Mouse (Mus musculus): ENCODE measurements at regions not wholly inside any gene's neighbourhood (a gene's known extent, or its start where the extent isn't known, plus 50 kb on each side); places are given as distances from the start of the nearest gene placed in this dataset.

GRCm38 (mm10) chr5:50343681-50344080, 284.9 kb upstream of the Adgra3 start:
- 83% methylated on average over 2 of the region's 2 CpGs for WGBS
- Histone ChIP-seq H3K27me3 (replicated peaks; ENCODE audit: control insufficient read depth, insufficient read depth, low read length) (no peaks in the 10 kb centered on the region), H3K4me2 (ENCODE audit: low read length) (no peak overlapping the region), H3K9me3 (ENCODE audit: control insufficient read depth, low read length) (no peaks in the 10 kb centered on the region), H3K4me1 (replicated peaks; ENCODE audit: control insufficient read depth, insufficient read depth, low read length) (no peaks in the 10 kb centered on the region), H3K27ac (ENCODE audit: low read depth) (no peak overlapping the region), H3K36me3 (ENCODE audit: control insufficient read depth, insufficient read depth, low read length) (no peaks in the 10 kb centered on the region), H3K4me3 (ENCODE audit: low read depth, low read length) (no peak overlapping the region), H3K9ac (ENCODE audit: low read length) (no peak overlapping the region)
- no peak for ATAC-seq (replicated peaks; ENCODE audit: low FRiP score, low TSS enrichment, low read depth)
- no peak for DNase-seq (ENCODE audit: low spot score)

- no peak overlapping the region for H3K4me2 ChIP-seq (ENCODE audit: low read length)
- H3K9me3 ChIP-seq (ENCODE audit: control insufficient read depth, low read length) = no peaks in the 10 kb centered on the region
- no peak overlapping the region for H3K4me3 ChIP-seq (ENCODE audit: low read depth, low read length)
- ATAC-seq (replicated peaks; ENCODE audit: low FRiP score, low TSS enrichment, low read depth) (no peak), DNase-seq (ENCODE audit: low spot score) (no peak)
- no peaks in the 10 kb centered on the region for H3K4me1 ChIP-seq (replicated peaks; ENCODE audit: control insufficient read depth, insufficient read depth, low read length)
- H3K27me3 ChIP-seq (replicated peaks; ENCODE audit: control insufficient read depth, insufficient read depth, low read length) = no peaks in the 10 kb centered on the region
- H3K9ac ChIP-seq (ENCODE audit: low read length) = no peak overlapping the region
- 62% methylated on average over 1 of the region's 1 CpGs for WGBS
- H3K27ac ChIP-seq (ENCODE audit: low read depth) = no peak overlapping the region
- no peaks in the 10 kb centered on the region for H3K36me3 ChIP-seq (ENCODE audit: control insufficient read depth, insufficient read depth, low read length)
Measured at GRCm38 (mm10) chr5:50309491-50309890, 250.7 kb upstream of the Adgra3 start.

GRCm38 (mm10) chr5:50303859-50304480, 245.2 kb upstream of the Adgra3 start:
- Histone ChIP-seq H3K9me3 (ENCODE audit: control insufficient read depth, low read length) (no peaks in the 10 kb centered on the region), H3K4me3 (ENCODE audit: low read depth, low read length) (no peak overlapping the region), H3K9ac (ENCODE audit: low read length) (no peak overlapping the region), H3K27ac (ENCODE audit: low read depth) (no peak overlapping the region), H3K4me2 (ENCODE audit: low read length) (no peak overlapping the region), H3K4me1 (replicated peaks; ENCODE audit: control insufficient read depth, insufficient read depth, low read length) (no peaks in the 10 kb centered on the region), H3K36me3 (ENCODE audit: control insufficient read depth, insufficient read depth, low read length) (no peaks in the 10 kb centered on the region), H3K27me3 (replicated peaks; ENCODE audit: control insufficient read depth, insufficient read depth, low read length) (no peaks in the 10 kb centered on the region)
- WGBS = 70% methylated on average over 1 of the region's 1 CpGs
- ATAC-seq (replicated peaks; ENCODE audit: low FRiP score, low TSS enrichment, low read depth) (no peak), DNase-seq (ENCODE audit: low spot score) (no peak)

DNA sequence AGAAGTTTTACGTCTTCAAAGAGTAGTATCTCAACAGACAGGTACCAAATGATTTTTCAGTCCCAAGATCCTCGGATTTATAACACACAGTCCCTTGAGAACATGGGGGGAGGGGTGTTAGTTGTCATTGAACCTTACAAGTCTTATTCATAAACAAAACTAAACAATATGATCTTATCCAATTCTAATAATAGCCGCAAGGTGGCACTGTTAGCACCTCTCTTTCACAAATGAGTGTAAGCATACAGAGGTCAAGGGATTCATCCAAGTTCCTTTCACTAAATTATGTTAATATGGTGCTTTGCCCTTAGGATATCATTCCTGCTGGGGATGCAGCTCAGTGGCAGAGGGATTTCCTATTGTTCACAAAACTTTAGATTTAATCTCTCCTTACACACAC, 235.0 kb upstream of the Adgra3 start:
- Histone ChIP-seq H3K9me3 (ENCODE audit: control insufficient read depth, low read length) (no peaks in the 10 kb centered on the region), H3K36me3 (ENCODE audit: control insufficient read depth, insufficient read depth, low read length) (no peaks in the 10 kb centered on the region), H3K4me3 (ENCODE audit: low read depth, low read length) (no peak overlapping the region), H3K27ac (ENCODE audit: low read depth) (no peak overlapping the region), H3K4me1 (replicated peaks; ENCODE audit: control insufficient read depth, insufficient read depth, low read length) (no peaks in the 10 kb centered on the region), H3K27me3 (replicated peaks; ENCODE audit: control insufficient read depth, insufficient read depth, low read length) (no peaks in the 10 kb centered on the region), H3K9ac (ENCODE audit: low read length) (no peak overlapping the region), H3K4me2 (ENCODE audit: low read length) (no peak overlapping the region)
- DNase-seq (ENCODE audit: low spot score) (no peak), ATAC-seq (replicated peaks; ENCODE audit: low FRiP score, low TSS enrichment, low read depth) (no peak)
- 60% methylated on average over 3 of the region's 3 CpGs for WGBS

DNA sequence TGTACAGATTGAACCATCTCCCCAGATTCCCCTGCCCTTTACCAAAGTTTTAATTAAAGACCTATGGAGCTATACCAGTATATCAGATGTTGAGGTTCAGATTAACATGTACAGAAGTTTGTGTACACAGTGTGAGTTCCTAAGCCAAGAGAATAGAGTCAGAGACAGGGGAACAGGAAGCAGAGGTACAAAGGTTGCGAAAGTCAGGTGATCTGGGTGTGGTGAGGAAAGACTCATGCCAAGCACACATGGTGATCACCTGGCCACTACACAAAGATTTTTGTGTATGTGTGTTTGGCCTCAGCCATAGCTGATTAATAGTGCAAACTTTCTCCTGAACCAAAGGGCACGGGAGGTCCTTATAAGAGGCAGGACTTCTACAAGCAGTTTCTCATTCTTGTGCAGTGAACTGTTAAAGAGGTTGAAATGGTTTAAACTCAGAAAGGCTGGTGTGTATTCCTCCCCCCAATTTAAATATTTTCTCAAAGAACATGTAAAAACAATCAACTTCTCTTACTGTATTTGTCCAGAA, 232.1 kb upstream of the Adgra3 start:
- no peak for ATAC-seq (replicated peaks; ENCODE audit: low FRiP score, low TSS enrichment, low read depth)

DNA sequence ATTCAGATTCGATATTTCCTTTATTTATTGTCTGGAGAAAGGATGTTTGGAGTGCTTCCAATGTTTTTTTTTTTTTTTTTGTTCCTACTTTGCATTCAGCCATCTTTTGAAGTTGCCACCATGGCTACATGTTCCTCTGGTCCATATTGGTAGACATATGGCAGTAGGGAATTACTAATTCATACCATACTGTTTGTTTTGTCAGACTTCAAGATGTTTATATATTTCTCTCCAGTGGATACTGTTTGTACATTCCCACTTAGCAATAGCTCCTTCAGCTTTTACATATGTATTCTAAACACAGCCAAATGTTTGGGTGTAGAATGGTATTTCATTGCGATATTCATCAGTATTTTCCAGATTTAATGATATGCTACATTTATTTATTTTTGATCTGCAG, 201.6 kb upstream of the Adgra3 start:
- DNase-seq (ENCODE audit: low spot score) (no peak), ATAC-seq (replicated peaks; ENCODE audit: low FRiP score, low TSS enrichment, low read depth) (no peak)
- Histone ChIP-seq H3K4me2 (ENCODE audit: low read length) (no peak overlapping the region), H3K4me3 (ENCODE audit: low read depth, low read length) (no peak overlapping the region), H3K36me3 (ENCODE audit: control insufficient read depth, insufficient read depth, low read length) (no peaks in the 10 kb centered on the region), H3K27me3 (replicated peaks; ENCODE audit: control insufficient read depth, insufficient read depth, low read length) (no peaks in the 10 kb centered on the region), H3K9me3 (ENCODE audit: control insufficient read depth, low read length) (no peaks in the 10 kb centered on the region), H3K27ac (ENCODE audit: low read depth) (no peak overlapping the region), H3K9ac (ENCODE audit: low read length) (no peak overlapping the region), H3K4me1 (replicated peaks; ENCODE audit: control insufficient read depth, insufficient read depth, low read length) (no peaks in the 10 kb centered on the region)
- WGBS = 74% methylated on average over 2 of the region's 2 CpGs

More for the DNA sequence above, 232.1 kb upstream of the Adgra3 start:
- Histone ChIP-seq H3K9ac (ENCODE audit: low read length) (no peak overlapping the region), H3K4me1 (replicated peaks; ENCODE audit: control insufficient read depth, insufficient read depth, low read length) (no peaks in the 10 kb centered on the region), H3K36me3 (ENCODE audit: control insufficient read depth, insufficient read depth, low read length) (no peaks in the 10 kb centered on the region), H3K27ac (ENCODE audit: low read depth) (no peak overlapping the region), H3K27me3 (replicated peaks; ENCODE audit: control insufficient read depth, insufficient read depth, low read length) (no peaks in the 10 kb centered on the region), H3K9me3 (ENCODE audit: control insufficient read depth, low read length) (no peaks in the 10 kb centered on the region), H3K4me3 (ENCODE audit: low read depth, low read length) (no peak overlapping the region), H3K4me2 (ENCODE audit: low read length) (no peak overlapping the region)
- 84% methylated on average over 2 of the region's 2 CpGs for WGBS
- no peak for DNase-seq (ENCODE audit: low spot score)

DNA sequence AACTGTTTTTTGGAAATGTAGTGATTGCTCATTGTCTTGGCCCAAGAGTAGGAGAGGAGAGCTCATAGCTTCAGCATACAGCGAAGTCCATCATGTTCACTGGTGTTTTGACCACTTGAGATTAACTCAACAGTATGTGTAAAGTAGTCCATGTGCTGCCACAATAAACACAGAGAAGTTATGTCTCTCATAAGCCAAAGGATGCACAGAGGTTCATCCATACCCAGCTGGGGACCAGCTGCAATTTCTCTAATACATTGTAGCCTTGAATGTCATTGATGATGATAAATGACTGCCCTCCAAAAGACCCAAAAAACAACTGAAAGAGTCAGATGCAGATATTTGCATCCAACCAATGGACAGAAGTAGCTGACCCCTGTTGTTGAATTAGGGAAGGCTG, 199.2 kb upstream of the Adgra3 start:
- Histone ChIP-seq H3K4me3 (ENCODE audit: low read depth, low read length) (no peak overlapping the region), H3K27ac (ENCODE audit: low read depth) (no peak overlapping the region), H3K4me1 (replicated peaks; ENCODE audit: control insufficient read depth, insufficient read depth, low read length) (no peaks in the 10 kb centered on the region), H3K9ac (ENCODE audit: low read length) (no peak overlapping the region), H3K4me2 (ENCODE audit: low read length) (no peak overlapping the region), H3K27me3 (replicated peaks; ENCODE audit: control insufficient read depth, insufficient read depth, low read length) (no peaks in the 10 kb centered on the region), H3K36me3 (ENCODE audit: control insufficient read depth, insufficient read depth, low read length) (no peaks in the 10 kb centered on the region), H3K9me3 (ENCODE audit: control insufficient read depth, low read length) (no peaks in the 10 kb centered on the region)
- WGBS = 85% methylated on average over 1 of the region's 1 CpGs
- DNase-seq (ENCODE audit: low spot score) (no peak), ATAC-seq (replicated peaks; ENCODE audit: low FRiP score, low TSS enrichment, low read depth) (no peak)

GRCm38 (mm10) chr5:50234111-50234510, 175.3 kb upstream of the Adgra3 start:
- Histone ChIP-seq H3K9me3 (ENCODE audit: control insufficient read depth, low read length) (no peaks in the 10 kb centered on the region), H3K27ac (ENCODE audit: low read depth) (no peak overlapping the region), H3K36me3 (ENCODE audit: control insufficient read depth, insufficient read depth, low read length) (no peaks in the 10 kb centered on the region), H3K9ac (ENCODE audit: low read length) (no peak overlapping the region), H3K4me1 (replicated peaks; ENCODE audit: control insufficient read depth, insufficient read depth, low read length) (no peaks in the 10 kb centered on the region), H3K4me3 (ENCODE audit: low read depth, low read length) (no peak overlapping the region), H3K4me2 (ENCODE audit: low read length) (no peak overlapping the region), H3K27me3 (replicated peaks; ENCODE audit: control insufficient read depth, insufficient read depth, low read length) (no peaks in the 10 kb centered on the region)
- DNase-seq (ENCODE audit: low spot score) = no peak
- WGBS = 88% methylated on average over 2 of the region's 2 CpGs
- no peak for ATAC-seq (replicated peaks; ENCODE audit: low FRiP score, low TSS enrichment, low read depth)

GRCm38 (mm10) chr5:50216956-50217355, 158.2 kb upstream of the Adgra3 start:
- 29% methylated on average over 4 of the region's 4 CpGs for WGBS
- no peak overlapping the region for H3K9ac ChIP-seq (ENCODE audit: low read length)
- DNase-seq (ENCODE audit: low spot score) (no peak), ATAC-seq (replicated peaks; ENCODE audit: low FRiP score, low TSS enrichment, low read depth) (peak; percentile 71; the same call in 1 of the 2 replicates)
- H3K36me3 ChIP-seq (ENCODE audit: control insufficient read depth, insufficient read depth, low read length) = no peaks in the 10 kb centered on the region
- no peaks in the 10 kb centered on the region for H3K9me3 ChIP-seq (ENCODE audit: control insufficient read depth, low read length)
- H3K4me1 ChIP-seq (replicated peaks; ENCODE audit: control insufficient read depth, insufficient read depth, low read length) = no peaks in the 10 kb centered on the region
- no peak overlapping the region for H3K4me3 ChIP-seq (ENCODE audit: low read depth, low read length)
- no peak overlapping the region for H3K27ac ChIP-seq (ENCODE audit: low read depth)
- H3K4me2 ChIP-seq (ENCODE audit: low read length) = no peak overlapping the region
- no peaks in the 10 kb centered on the region for H3K27me3 ChIP-seq (replicated peaks; ENCODE audit: control insufficient read depth, insufficient read depth, low read length)

Measured in intestine, embryonic 14.5 days (tissue).